In the genomic region with DNA sequence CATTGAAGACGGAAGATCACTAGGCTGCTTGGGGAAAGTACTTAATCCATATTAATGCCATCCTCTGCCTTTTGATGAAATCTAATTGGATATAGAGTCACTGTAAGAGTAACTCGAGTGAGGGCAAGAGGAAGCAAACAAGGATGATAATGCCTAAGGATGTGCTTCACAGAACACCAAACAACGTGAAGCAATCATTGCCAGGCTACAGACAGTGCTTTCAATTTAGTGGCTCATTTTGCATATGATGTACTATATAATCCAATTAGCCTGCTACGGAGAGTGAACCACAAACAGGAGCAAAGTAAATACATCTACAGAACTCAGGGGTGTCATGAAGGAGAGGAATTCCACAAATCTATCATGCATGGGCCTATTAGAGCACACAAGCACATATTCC, we compare ENCODE assay signal across 23 mouse cellular contexts.
DNase-seq lines count a peak whose midpoint lies in the region; ATAC-seq lines count a peak whose summit lies in the region.
"Had no signal": no experiment of that assay in that cellular context is flagged by ENCODE, and none has a peak within 500 bp of the region (broad histone marks: within the 10 kb centered on the region; RNA-seq: fewer than 3 reads in every experiment).

No protein-coding gene starts in this region.

- H3K4me1 ChIP-seq in kidney, embryonic 15.5 days = no peaks in the 10 kb centered on the region; the same call in 1 of the 2 replicates
- H3K4me1 ChIP-seq in midbrain, embryonic 15.5 days = no peaks in the 10 kb centered on the region
- H3K4me1 ChIP-seq in midbrain, embryonic 14.5 days (ENCODE audit: control insufficient read depth, insufficient read depth, low read length) = no peaks in the 10 kb centered on the region
- no peaks in the 10 kb centered on the region for H3K4me1 ChIP-seq in neural tube, embryonic 14.5 days (ENCODE audit: control insufficient read depth, insufficient read depth, low read length)
- no peaks in the 10 kb centered on the region for H3K4me1 ChIP-seq in neural tube, embryonic 15.5 days
- H3K4me1 ChIP-seq: embryonic facial prominence, embryonic 13.5 days; embryonic facial prominence, embryonic 15.5 days; forebrain, embryonic 10.5 days; forebrain, embryonic 12.5 days had no signal

- no peak overlapping the region for H3K4me2 ChIP-seq in kidney, embryonic 15.5 days
- H3K4me2 ChIP-seq in midbrain, embryonic 15.5 days = no peak overlapping the region
- H3K4me2 ChIP-seq in midbrain, embryonic 14.5 days (ENCODE audit: low read length) = no peak overlapping the region
- H3K4me2 ChIP-seq in neural tube, embryonic 14.5 days (ENCODE audit: low read depth, low read length) = no peak overlapping the region
- H3K4me2 ChIP-seq in neural tube, embryonic 15.5 days = no peak overlapping the region
- H3K4me2 ChIP-seq: embryonic facial prominence, embryonic 13.5 days; embryonic facial prominence, embryonic 15.5 days; forebrain, embryonic 12.5 days had no signal

- no peak overlapping the region for H3K4me3 ChIP-seq in kidney, embryonic 15.5 days (replicated peaks)
- H3K4me3 ChIP-seq in midbrain, embryonic 15.5 days = no peak overlapping the region
- no peak overlapping the region for H3K4me3 ChIP-seq in midbrain, embryonic 14.5 days (replicated peaks; ENCODE audit: low read depth, low read length)
- no peak overlapping the region for H3K4me3 ChIP-seq in neural tube, embryonic 14.5 days (ENCODE audit: low read depth, low read length)
- H3K4me3 ChIP-seq in neural tube, embryonic 15.5 days (replicated peaks) = no peak overlapping the region
- H3K4me3 ChIP-seq: embryonic facial prominence, embryonic 13.5 days; embryonic facial prominence, embryonic 15.5 days; erythroblast, embryonic 14.5 days; forebrain, embryonic 10.5 days; forebrain, embryonic 12.5 days had no signal

- H3K27ac ChIP-seq in kidney, embryonic 15.5 days = no peak overlapping the region
- no peak overlapping the region for H3K27ac ChIP-seq in midbrain, embryonic 15.5 days
- no peak overlapping the region for H3K27ac ChIP-seq in midbrain, embryonic 14.5 days (replicated peaks; ENCODE audit: low read depth, low read length)
- H3K27ac ChIP-seq in neural tube, embryonic 14.5 days (ENCODE audit: low read depth, low read length) = no peak overlapping the region
- no peak overlapping the region for H3K27ac ChIP-seq in neural tube, embryonic 15.5 days (replicated peaks)
- H3K27ac ChIP-seq: embryonic facial prominence, embryonic 13.5 days; embryonic facial prominence, embryonic 15.5 days; forebrain, embryonic 10.5 days; forebrain, embryonic 12.5 days had no signal

- DNase-seq in kidney, postnatal 14 days = no peak
- no peak for DNase-seq in midbrain, embryonic 14.5 days
- DNase-seq in cerebellum, postnatal 10 days = no peak
- DNase-seq: adrenal gland, adult 2 months; adrenal gland, postnatal 10 days; adrenal gland, postnatal 25 days; cerebellum, adult 11-12 months; cerebellum, adult 2 months; cerebellum, adult 9-10 months; cerebellum, postnatal 14 days; cerebellum, postnatal 36 days; embryo, embryonic 11 days had no signal

- 71% methylated on average over 4 of the region's 4 CpGs for WGBS in kidney, embryonic 15.5 days
- WGBS in midbrain, embryonic 15.5 days = 45% methylated on average over 4 of the region's 4 CpGs
- 47% methylated on average over 4 of the region's 4 CpGs for WGBS in midbrain, embryonic 14.5 days
- 68% methylated on average over 4 of the region's 4 CpGs for WGBS in neural tube, embryonic 14.5 days
- 56% methylated on average over 4 of the region's 4 CpGs for WGBS in neural tube, embryonic 15.5 days

- no peaks in the 10 kb centered on the region for H3K27me3 ChIP-seq in kidney, embryonic 15.5 days
- H3K27me3 ChIP-seq in midbrain, embryonic 15.5 days (replicated peaks) = no peaks in the 10 kb centered on the region
- no peaks in the 10 kb centered on the region for H3K27me3 ChIP-seq in midbrain, embryonic 14.5 days (ENCODE audit: control insufficient read depth, insufficient read depth, low read length)
- H3K27me3 ChIP-seq in neural tube, embryonic 14.5 days (ENCODE audit: control insufficient read depth, insufficient read depth, low read length) = no peaks in the 10 kb centered on the region
- H3K27me3 ChIP-seq in neural tube, embryonic 15.5 days (replicated peaks) = no peaks in the 10 kb centered on the region
- H3K27me3 ChIP-seq: embryonic facial prominence, embryonic 13.5 days; embryonic facial prominence, embryonic 15.5 days; forebrain, embryonic 12.5 days had no signal

- peak; percentile 24; the same call in 1 of the 2 replicates for ATAC-seq in kidney, embryonic 15.5 days (replicated peaks; ENCODE audit: low FRiP score)
- ATAC-seq in midbrain, embryonic 15.5 days (replicated peaks) = peak; percentile 60; the same call in 1 of the 2 replicates
- no peak for ATAC-seq in midbrain, embryonic 14.5 days (ENCODE audit: low FRiP score, low TSS enrichment)
- ATAC-seq in neural tube, embryonic 14.5 days (ENCODE audit: low read depth) = peak; percentile 54; the same call in 1 of the 2 replicates
- no peak for ATAC-seq in neural tube, embryonic 15.5 days (ENCODE audit: low FRiP score)
- ATAC-seq: forebrain, embryonic 14.5 days; forebrain, embryonic 16.5 days had no signal

- H3K9ac ChIP-seq in kidney, embryonic 15.5 days = no peak overlapping the region
- no peak overlapping the region for H3K9ac ChIP-seq in midbrain, embryonic 15.5 days
- H3K9ac ChIP-seq in midbrain, embryonic 14.5 days (replicated peaks; ENCODE audit: low read length) = no peak overlapping the region
- H3K9ac ChIP-seq in neural tube, embryonic 14.5 days (replicated peaks; ENCODE audit: low read depth, low read length) = no peak overlapping the region
- no peak overlapping the region for H3K9ac ChIP-seq in neural tube, embryonic 15.5 days (replicated peaks)
- H3K9ac ChIP-seq: embryonic facial prominence, embryonic 13.5 days; embryonic facial prominence, embryonic 15.5 days; forebrain, embryonic 12.5 days had no signal

- H3K36me3 ChIP-seq in kidney, embryonic 15.5 days = no peaks in the 10 kb centered on the region
- no peaks in the 10 kb centered on the region for H3K36me3 ChIP-seq in midbrain, embryonic 15.5 days (replicated peaks)
- no peaks in the 10 kb centered on the region for H3K36me3 ChIP-seq in midbrain, embryonic 14.5 days (ENCODE audit: control insufficient read depth, insufficient read depth, low read length)
- H3K36me3 ChIP-seq in neural tube, embryonic 14.5 days (ENCODE audit: control insufficient read depth, insufficient read depth, low read length) = no peaks in the 10 kb centered on the region
- no peaks in the 10 kb centered on the region for H3K36me3 ChIP-seq in neural tube, embryonic 15.5 days
- H3K36me3 ChIP-seq: embryonic facial prominence, embryonic 13.5 days; embryonic facial prominence, embryonic 15.5 days; forebrain, embryonic 10.5 days; forebrain, embryonic 12.5 days had no signal

- H3K9me3 ChIP-seq in kidney, embryonic 15.5 days (replicated peaks) = no peaks in the 10 kb centered on the region
- no peaks in the 10 kb centered on the region for H3K9me3 ChIP-seq in midbrain, embryonic 15.5 days
- H3K9me3 ChIP-seq in midbrain, embryonic 14.5 days (ENCODE audit: control insufficient read depth, low read length) = no peaks in the 10 kb centered on the region
- no peaks in the 10 kb centered on the region for H3K9me3 ChIP-seq in neural tube, embryonic 14.5 days (ENCODE audit: control insufficient read depth, low read length)
- H3K9me3 ChIP-seq in neural tube, embryonic 15.5 days (replicated peaks) = no peaks in the 10 kb centered on the region
- H3K9me3 ChIP-seq: embryonic facial prominence, embryonic 13.5 days; embryonic facial prominence, embryonic 15.5 days; forebrain, embryonic 10.5 days; forebrain, embryonic 12.5 days had no signal

Comparison
In these comparisons a context has a peak if more than half of its experiments do, and no peak if none do; other contexts are left out.
1. ATAC-seq: peak in kidney, embryonic 15.5 days (single experiment), midbrain, embryonic 15.5 days (single experiment) and neural tube, embryonic 14.5 days (single experiment); none in midbrain, embryonic 14.5 days (single experiment) and neural tube, embryonic 15.5 days (single experiment).